Mouse (Mus musculus): ENCODE measurements around the gene Fanca. TPM values are rescaled to one million over a fixed set of nuclear protein-coding genes. Genes with fewer than 3 reads are reported as not detected.
"Not testable (repeated sequence)": the region's sequence is repeated elsewhere in the genome, so short reads cannot be mapped to it uniquely, and the experiment has no call there.

The Fanca gene
- polyA plus RNA-seq, 1 experiment from 2014 or later, result 14.4 TPM

GRCm38 (mm10) chr8:123287362-123287761, 31.0 kb downstream of the Fanca start:
- 88% methylated on average over 17 of the region's 17 CpGs for WGBS (ENCODE audit: insufficient replicate concordance)
- Histone ChIP-seq H3K36me3 (ENCODE audit: control insufficient read depth, insufficient read depth) (peaks cover 2% of the 10 kb centered on the region; the same call in 1 of the 2 replicates), H3K9me3 (replicated peaks; ENCODE audit: control insufficient read depth, low read length) (no peaks in the 10 kb centered on the region), H3K4me3 (ENCODE audit: low read depth, low read length) (no peak overlapping the region), H3K4me1 (ENCODE audit: control insufficient read depth, low read depth, low read length) (no peaks in the 10 kb centered on the region), H3K27ac (ENCODE audit: low read length) (no peak overlapping the region), H3K9ac (ENCODE audit: low read depth, low read length) (no peak overlapping the region), H3K4me2 (ENCODE audit: low read depth, low read length) (no peak overlapping the region), H3K27me3 (ENCODE audit: control insufficient read depth, insufficient read depth, low read depth, low read length) (no peaks in the 10 kb centered on the region)
- ATAC-seq (ENCODE audit: low read depth), result no peak

- ATAC-seq (ENCODE audit: low read depth), result no peak
- WGBS (ENCODE audit: insufficient replicate concordance), result 81% methylated on average over 5 of the region's 5 CpGs
Observed at GRCm38 (mm10) chr8:123284493-123284892, 33.9 kb downstream of the Fanca start.

DNA sequence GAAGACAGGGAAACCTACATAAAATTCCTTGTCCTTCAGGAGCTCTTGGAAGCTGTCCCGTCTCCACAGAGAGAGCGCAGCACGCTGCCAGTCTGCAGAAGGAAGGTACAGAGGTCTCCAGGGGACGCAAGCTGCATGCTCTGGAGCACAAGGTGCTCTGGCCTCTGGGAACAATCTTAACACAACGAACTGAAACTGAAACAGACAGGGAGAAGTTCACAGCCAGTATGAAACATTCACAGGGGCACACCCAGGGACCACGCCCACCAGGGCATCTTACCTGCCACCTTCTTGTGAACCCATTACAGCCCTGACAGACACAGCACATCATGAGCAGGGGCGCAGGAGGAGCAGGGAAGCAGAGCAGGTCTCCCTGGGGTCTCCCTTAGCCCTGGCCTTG, 34.4 kb downstream of the Fanca start:
- Histone ChIP-seq H3K9ac (ENCODE audit: low read depth, low read length) (no peak overlapping the region), H3K4me3 (ENCODE audit: low read depth, low read length) (no peak overlapping the region), H3K27ac (ENCODE audit: low read length) (no peak overlapping the region), H3K36me3 (ENCODE audit: control insufficient read depth, insufficient read depth) (peaks cover 15% of the 10 kb centered on the region), H3K4me1 (ENCODE audit: control insufficient read depth, low read depth, low read length) (no peaks in the 10 kb centered on the region), H3K4me2 (ENCODE audit: low read depth, low read length) (no peak overlapping the region), H3K27me3 (ENCODE audit: control insufficient read depth, insufficient read depth, low read depth, low read length) (no peaks in the 10 kb centered on the region), H3K9me3 (replicated peaks; ENCODE audit: control insufficient read depth, low read length) (no peaks in the 10 kb centered on the region)
- no peak for ATAC-seq (ENCODE audit: low read depth)
- 76% methylated on average over 7 of the region's 7 CpGs for WGBS (ENCODE audit: insufficient replicate concordance)

More at GRCm38 (mm10) chr8:123284493-123284892, 33.9 kb downstream of the Fanca start:
- no peak overlapping the region for H3K27ac ChIP-seq (ENCODE audit: low read length)
- H3K4me3 ChIP-seq (ENCODE audit: low read depth, low read length), result no peak overlapping the region
- H3K9me3 ChIP-seq (replicated peaks; ENCODE audit: control insufficient read depth, low read length), result no peaks in the 10 kb centered on the region
- no peak overlapping the region for H3K4me2 ChIP-seq (ENCODE audit: low read depth, low read length)
- H3K36me3 ChIP-seq (ENCODE audit: control insufficient read depth, insufficient read depth), result peaks cover 15% of the 10 kb centered on the region
- H3K4me1 ChIP-seq (ENCODE audit: control insufficient read depth, low read depth, low read length), result no peaks in the 10 kb centered on the region
- no peaks in the 10 kb centered on the region for H3K27me3 ChIP-seq (ENCODE audit: control insufficient read depth, insufficient read depth, low read depth, low read length)
- H3K9ac ChIP-seq (ENCODE audit: low read depth, low read length), result no peak overlapping the region

DNA sequence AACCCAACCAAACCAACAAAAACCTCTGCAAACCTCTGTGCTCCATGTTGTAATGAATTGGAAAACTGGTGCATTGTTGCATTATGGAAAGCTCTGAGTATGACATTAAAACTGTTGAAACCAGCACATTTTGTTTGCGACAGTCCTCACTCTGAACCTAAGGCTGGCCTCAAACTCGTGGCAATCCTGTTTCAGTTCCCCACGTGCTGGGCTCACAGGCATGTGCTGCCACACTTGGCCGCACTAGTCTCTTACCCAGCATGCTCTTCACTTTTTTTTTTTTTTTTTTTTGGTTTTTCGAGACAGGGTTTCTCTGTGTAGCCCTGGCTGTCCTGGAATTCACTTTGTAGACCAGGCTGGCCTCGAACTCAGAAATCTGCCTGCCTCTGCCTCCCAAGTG, 35.4 kb downstream of the Fanca start:
- H3K9me3 ChIP-seq (replicated peaks; ENCODE audit: control insufficient read depth, low read length); H3K27ac ChIP-seq (ENCODE audit: low read length); H3K9ac ChIP-seq (ENCODE audit: low read depth, low read length); H3K4me2 ChIP-seq (ENCODE audit: low read depth, low read length); H3K4me1 ChIP-seq (ENCODE audit: control insufficient read depth, low read depth, low read length); ATAC-seq (ENCODE audit: low read depth); H3K27me3 ChIP-seq (ENCODE audit: control insufficient read depth, insufficient read depth, low read depth, low read length); H3K4me3 ChIP-seq (ENCODE audit: low read depth, low read length): not testable (repeated sequence)
- peaks cover 15% of the 10 kb centered on the region for H3K36me3 ChIP-seq (ENCODE audit: control insufficient read depth, insufficient read depth)
- WGBS (ENCODE audit: insufficient replicate concordance), result 69% methylated on average over 5 of the region's 6 CpGs

DNA sequence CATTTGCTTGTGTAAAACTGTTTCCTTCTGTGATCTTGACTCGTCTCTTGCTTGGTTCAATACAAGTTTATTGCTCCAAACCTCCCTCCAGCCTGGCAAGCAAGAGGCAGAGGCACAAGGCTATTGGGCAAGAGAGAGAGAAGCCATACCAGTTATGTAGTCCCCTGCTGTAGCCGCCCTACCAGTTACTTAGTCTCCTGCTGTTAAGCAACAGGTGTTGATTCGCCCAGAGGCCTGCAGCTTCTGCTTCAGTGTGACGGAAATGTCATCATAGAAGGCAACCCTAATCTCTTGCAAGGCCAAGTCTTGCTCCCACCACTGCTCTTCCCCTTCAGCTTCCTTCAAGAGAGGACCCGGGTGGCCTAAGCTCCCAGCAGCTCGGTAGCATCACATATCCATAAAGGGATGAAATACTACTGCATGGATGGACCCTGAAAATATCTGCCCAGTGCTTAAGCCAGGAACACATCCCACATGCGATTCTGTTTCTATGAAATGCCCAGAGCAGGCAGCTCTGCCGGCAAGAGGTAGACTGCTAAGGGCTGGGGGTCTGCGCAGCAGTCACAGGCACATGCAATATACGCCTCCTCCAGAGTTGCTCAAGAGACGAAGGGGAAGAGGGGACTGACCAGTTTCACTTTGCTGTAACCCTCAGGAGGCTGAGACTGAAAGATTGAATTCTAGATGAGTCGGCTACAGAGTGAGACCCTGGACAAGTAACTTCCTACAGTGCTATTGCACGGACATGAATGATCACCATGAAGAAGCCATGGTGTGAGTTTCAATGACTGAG, 37.9 kb downstream of the Fanca start:
- no peak overlapping the region for H3K4me2 ChIP-seq (ENCODE audit: low read depth, low read length)
- 72% methylated on average over 13 of the region's 13 CpGs for WGBS (ENCODE audit: insufficient replicate concordance)
- H3K9me3 ChIP-seq (replicated peaks; ENCODE audit: control insufficient read depth, low read length), result no peaks in the 10 kb centered on the region
- H3K4me3 ChIP-seq (ENCODE audit: low read depth, low read length), result peak overlapping the region; percentile 33
- peak overlapping the region; percentile 60 for H3K27ac ChIP-seq (ENCODE audit: low read length)
- no peaks in the 10 kb centered on the region for H3K27me3 ChIP-seq (ENCODE audit: control insufficient read depth, insufficient read depth, low read depth, low read length)
- no peaks in the 10 kb centered on the region for H3K4me1 ChIP-seq (ENCODE audit: control insufficient read depth, low read depth, low read length)
- no peak overlapping the region for H3K9ac ChIP-seq (ENCODE audit: low read depth, low read length)
- H3K36me3 ChIP-seq (ENCODE audit: control insufficient read depth, insufficient read depth), result peaks cover 15% of the 10 kb centered on the region
- peak; percentile 58 for ATAC-seq (ENCODE audit: low read depth)

DNA sequence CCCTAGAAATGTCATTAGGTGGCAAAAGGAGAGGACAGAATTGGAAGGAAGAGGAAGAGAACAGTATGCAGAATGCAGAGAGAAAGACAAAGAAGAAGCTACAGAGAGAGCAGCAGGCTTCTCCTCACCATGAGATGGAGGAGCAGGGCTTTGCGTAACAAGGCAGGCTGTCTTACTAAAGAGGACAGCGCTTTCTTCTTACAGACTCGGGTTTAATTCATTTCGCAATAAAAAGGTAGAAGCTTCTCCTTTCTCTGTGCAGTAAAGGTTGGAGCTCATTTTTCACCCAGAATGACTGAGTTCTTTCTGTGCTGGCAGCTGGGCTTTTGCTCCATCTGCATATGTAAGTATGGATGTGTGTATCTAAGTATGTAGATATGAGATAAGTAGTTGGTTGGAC, 38.5 kb downstream of the Fanca start:
- H3K9me3 ChIP-seq (replicated peaks; ENCODE audit: control insufficient read depth, low read length), result no peaks in the 10 kb centered on the region
- no peak overlapping the region for H3K4me2 ChIP-seq (ENCODE audit: low read depth, low read length)
- no peak overlapping the region; the same call in 1 of the 2 replicates for H3K27ac ChIP-seq (ENCODE audit: low read length)
- WGBS (ENCODE audit: insufficient replicate concordance), result 69% methylated on average over 4 of the region's 4 CpGs
- H3K4me3 ChIP-seq (ENCODE audit: low read depth, low read length), result no peak overlapping the region
- no peak overlapping the region for H3K9ac ChIP-seq (ENCODE audit: low read depth, low read length)
- H3K4me1 ChIP-seq (ENCODE audit: control insufficient read depth, low read depth, low read length), result no peaks in the 10 kb centered on the region
- no peak for ATAC-seq (ENCODE audit: low read depth)
- H3K36me3 ChIP-seq (ENCODE audit: control insufficient read depth, insufficient read depth), result peaks cover 15% of the 10 kb centered on the region
- no peaks in the 10 kb centered on the region for H3K27me3 ChIP-seq (ENCODE audit: control insufficient read depth, insufficient read depth, low read depth, low read length)

GRCm38 (mm10) chr8:123278445-123278844, 39.9 kb downstream of the Fanca start:
- Histone ChIP-seq H3K27ac (ENCODE audit: low read length) (no peak overlapping the region), H3K27me3 (ENCODE audit: control insufficient read depth, insufficient read depth, low read depth, low read length) (no peaks in the 10 kb centered on the region), H3K9ac (ENCODE audit: low read depth, low read length) (no peak overlapping the region), H3K9me3 (replicated peaks; ENCODE audit: control insufficient read depth, low read length) (no peaks in the 10 kb centered on the region), H3K4me2 (ENCODE audit: low read depth, low read length) (no peak overlapping the region), H3K4me1 (ENCODE audit: control insufficient read depth, low read depth, low read length) (no peaks in the 10 kb centered on the region), H3K4me3 (ENCODE audit: low read depth, low read length) (no peak overlapping the region), H3K36me3 (ENCODE audit: control insufficient read depth, insufficient read depth) (peaks cover 22% of the 10 kb centered on the region)
- ATAC-seq (ENCODE audit: low read depth), result no peak
- WGBS (ENCODE audit: insufficient replicate concordance), result 75% methylated on average over 7 of the region's 7 CpGs

GRCm38 (mm10) chr8:123275096-123275495, 43.3 kb downstream of the Fanca start:
- no peak overlapping the region for H3K4me3 ChIP-seq (ENCODE audit: low read depth, low read length)
- H3K9ac ChIP-seq (ENCODE audit: low read depth, low read length), result no peak overlapping the region
- no peaks in the 10 kb centered on the region for H3K4me1 ChIP-seq (ENCODE audit: control insufficient read depth, low read depth, low read length)
- H3K27me3 ChIP-seq (ENCODE audit: control insufficient read depth, insufficient read depth, low read depth, low read length), result no peaks in the 10 kb centered on the region
- H3K36me3 ChIP-seq (ENCODE audit: control insufficient read depth, insufficient read depth), result peaks cover 8% of the 10 kb centered on the region
- H3K4me2 ChIP-seq (ENCODE audit: low read depth, low read length), result no peak overlapping the region
- no peak overlapping the region for H3K27ac ChIP-seq (ENCODE audit: low read length)
- ATAC-seq (ENCODE audit: low read depth), result no peak
- WGBS (ENCODE audit: insufficient replicate concordance), result 88% methylated on average over 12 of the region's 12 CpGs
- H3K9me3 ChIP-seq (replicated peaks; ENCODE audit: control insufficient read depth, low read length), result no peaks in the 10 kb centered on the region

DNA sequence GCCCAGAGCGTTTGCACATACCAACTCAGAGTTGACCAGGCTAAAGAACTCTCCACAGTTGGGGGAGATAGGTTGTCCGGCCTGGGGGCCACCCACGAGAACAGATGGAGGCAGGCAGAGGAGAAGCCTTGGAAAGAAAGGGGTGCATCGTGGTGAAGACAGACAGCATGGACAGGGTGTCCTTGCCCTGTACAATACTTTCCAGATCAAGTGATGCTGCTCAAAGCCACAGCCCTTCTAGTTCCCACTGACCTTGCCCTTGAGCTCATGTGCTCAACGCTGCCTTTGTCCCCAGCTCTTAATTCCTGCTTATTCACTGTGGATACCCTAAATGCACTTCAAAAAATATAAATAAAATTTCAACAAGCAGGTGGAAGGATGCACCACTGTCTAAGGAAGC, 43.9 kb downstream of the Fanca start:
- H3K4me2 ChIP-seq (ENCODE audit: low read depth, low read length), result no peak overlapping the region
- no peak overlapping the region for H3K27ac ChIP-seq (ENCODE audit: low read length)
- 70% methylated on average over 5 of the region's 5 CpGs for WGBS (ENCODE audit: insufficient replicate concordance)
- H3K9me3 ChIP-seq (replicated peaks; ENCODE audit: control insufficient read depth, low read length), result no peaks in the 10 kb centered on the region
- no peaks in the 10 kb centered on the region for H3K27me3 ChIP-seq (ENCODE audit: control insufficient read depth, insufficient read depth, low read depth, low read length)
- no peak overlapping the region for H3K9ac ChIP-seq (ENCODE audit: low read depth, low read length)
- ATAC-seq (ENCODE audit: low read depth), result no peak
- H3K36me3 ChIP-seq (ENCODE audit: control insufficient read depth, insufficient read depth), result peaks cover 7% of the 10 kb centered on the region
- H3K4me1 ChIP-seq (ENCODE audit: control insufficient read depth, low read depth, low read length), result no peaks in the 10 kb centered on the region
- H3K4me3 ChIP-seq (ENCODE audit: low read depth, low read length), result no peak overlapping the region

All from liver, embryonic 16.5 days (tissue).